Mouse (Mus musculus) stomach, postnatal 0 days (tissue): Measurements from ENCODE around the gene Bmp7.
A peak's percentile ranks its signal among the peaks of the same experiment; 100 is the strongest.

Source experiments
- CTCF ChIP-seq: IDR thresholded peaks from 2 replicates; pipeline ENCODE4 v1.5.1; 2016; ENCODE audit warnings: antibody characterized with exemption, low read depth, mild to moderate bottlenecking, moderate library complexity
- EP300 ChIP-seq: optimal IDR thresholded peaks from 2 replicates; pipeline ENCODE3; 2016; ENCODE audit warnings: antibody characterized with exemption

GRCm38 (mm10) chr2:172848193-172848592, 91.9 kb downstream of the Bmp7 start:
- TF ChIP-seq CTCF: peak; percentile 70
- TF ChIP-seq EP300: no peak
